Mouse (Mus musculus) liver, adult 2 months (tissue): ENCODE results near the gene Cops8.

Source experiments
- CTCF ChIP-seq: fragments of 200-500 bp; IDR thresholded peaks from 2 replicates; pipeline ENCODE4 v1.5.1; 2011; ENCODE audit warnings: low read depth, low read length, control low read depth
- POLR2A ChIP-seq: fragments of 200-500 bp; IDR thresholded peaks from 2 replicates; pipeline ENCODE4 v1.6.1; 2011; ENCODE audit warnings: low read length, control low read depth; ENCODE audit not compliant: insufficient read depth; ENCODE audit errors: extremely low read depth

DNA sequence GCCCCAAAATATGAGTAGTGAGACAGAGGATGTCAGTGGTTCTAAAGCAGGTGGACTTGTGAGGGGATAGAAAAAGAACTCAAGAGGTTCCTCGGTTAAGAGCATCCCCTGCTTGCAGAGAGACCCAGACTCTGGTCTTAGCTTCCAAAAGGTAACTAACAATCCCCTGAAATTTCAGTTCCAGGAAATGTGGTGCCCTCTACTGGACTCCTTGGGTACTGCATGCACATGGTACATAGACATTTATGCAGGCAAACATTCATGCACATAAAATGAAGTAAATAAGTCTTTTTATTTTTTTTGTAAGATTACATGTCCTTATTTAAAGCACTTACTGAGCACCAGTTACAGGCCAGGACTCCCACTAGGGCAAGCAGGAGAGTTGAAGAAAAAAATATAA lies 45.6 kb upstream of the Cops8 start:
- TF ChIP-seq CTCF (no peak), POLR2A (no peak)
